Mouse (Mus musculus) kidney, postnatal 0 days (tissue): ENCODE data around the gene Tmem126b. TPM values are rescaled to one million over a fixed set of nuclear protein-coding genes. Genes with fewer than 3 reads are reported as not detected.

Source experiments
- ATAC-seq: fragments of 200-750 bp; cut with Nextera tagmentation; replicated peaks from 2 replicates; pipeline ENCODE4 v1.8.0; 2017; ENCODE audit warnings: low read depth, moderate number of reproducible peaks, moderate TSS enrichment, moderate library complexity; ENCODE audit not compliant: low FRiP score
- DNase-seq: peaks from one replicate; pipeline ENCODE4 v3.0.0-alpha.2; 2016; ENCODE audit warnings: low spot score
- H3K27ac ChIP-seq: fragments of 300-500 bp; sonication (generic); 2 replicates; pipeline ENCODE4 v1.5.1; 2014; ENCODE audit warnings: mild to moderate bottlenecking
- H3K27me3 ChIP-seq: fragments of 300-500 bp; sonication (generic); 2 replicates; pipeline ENCODE4 v1.6.1; 2014; ENCODE audit warnings: low read length, mixed read lengths; ENCODE audit not compliant: insufficient read depth
- H3K36me3 ChIP-seq: fragments of 300-500 bp; sonication (generic); 2 replicates; pipeline ENCODE4 v1.6.1; 2014; ENCODE audit warnings: low read length, mixed read lengths; ENCODE audit not compliant: insufficient read depth
- H3K4me1 ChIP-seq: fragments of 300-500 bp; sonication (generic); replicated peaks from 2 replicates; pipeline ENCODE4 v1.6.1; 2014; ENCODE audit warnings: antibody characterized with exemption, low read length, mixed read lengths; ENCODE audit not compliant: insufficient read depth
- H3K4me2 ChIP-seq: fragments of 300-500 bp; sonication (generic); 2 replicates; pipeline ENCODE4 v1.6.1; 2014; ENCODE audit warnings: mild to moderate bottlenecking, low read length, moderate library complexity, mixed read lengths
- H3K4me3 ChIP-seq: fragments of 300-500 bp; sonication (generic); replicated peaks from 2 replicates; pipeline ENCODE4 v1.5.1; 2014; ENCODE audit warnings: low read depth, low read length
- H3K9ac ChIP-seq: fragments of 300-500 bp; sonication (generic); 2 replicates; pipeline ENCODE4 v1.6.1; 2014; ENCODE audit warnings: low read depth, low read length
- H3K9me3 ChIP-seq: fragments of 300-500 bp; sonication (generic); replicated peaks from 2 replicates; pipeline ENCODE4 v1.6.1; 2016; ENCODE audit warnings: low read length, inconsistent platforms, mixed read lengths
- CTCF ChIP-seq: IDR thresholded peaks from 2 replicates; pipeline ENCODE4 v1.5.1; 2016; ENCODE audit warnings: antibody characterized with exemption, low read depth, mild to moderate bottlenecking, moderate library complexity
- WGBS: fragments of 180-500 bp; shearing (Covaris S2); extraction: QIAGEN DNeasy Blood & Tissue Kit; methylation state at CpG from one replicate; pipeline ENCODE4 v1.1.7; 2014; 5-methylcytosine and 5-hydroxymethylcytosine counted together
- polyA plus RNA-seq: library from polyadenylated mRNA; unstranded; fragments of >200 nt; fragmentation: Nextera tagmentation; extraction: Ambion mirVana; gene quantifications from 2 replicates; pipeline ENCODE4 v1.2.1, GENCODE M21; 2015

Tmem126b gene
- polyA plus RNA-seq = 34.0 and 34.8 TPM in 2 replicates

DNA sequence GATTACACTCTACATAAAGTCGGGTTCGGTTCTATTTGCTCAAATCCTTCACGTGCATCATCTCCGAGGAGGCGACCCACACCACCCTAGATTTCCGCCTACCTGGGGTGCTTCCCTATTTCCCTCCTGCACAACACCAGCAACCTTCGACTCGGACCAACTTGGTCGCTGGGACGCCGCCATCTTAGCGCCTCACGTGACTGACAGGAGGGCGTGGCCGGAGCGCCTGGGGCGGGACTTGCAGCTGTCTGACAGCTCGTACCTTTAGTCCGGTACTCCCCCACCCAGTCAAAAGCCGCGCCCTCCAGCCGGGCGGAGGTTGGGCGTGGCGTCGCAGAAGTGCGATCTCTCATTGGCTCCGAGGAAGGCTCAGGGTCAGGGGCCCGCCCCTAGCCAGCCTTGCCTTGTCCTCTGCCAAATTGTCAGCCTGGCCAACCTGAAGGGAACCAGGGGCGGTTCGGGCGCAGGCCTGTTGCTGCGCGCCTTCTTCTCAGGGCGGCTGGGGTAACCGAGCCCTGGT is at the start of gene Tmem126b:
Tmem126b (minus strand) TSS at position 209 of the 520 bp plus-strand sequence.
- no peak for TF ChIP-seq CTCF
- no peaks in the 10 kb centered on the region for H3K9me3 ChIP-seq
- 0 out of 2 replicates have a peak, but pooled peaks cover 4% of the 10 kb centered on the region for H3K27me3 ChIP-seq
- H3K4me1 ChIP-seq = peaks cover 5% of the 10 kb centered on the region; the same call in 1 of the 2 replicates
- DNase-seq (peak; percentile 97), ATAC-seq (peak; percentile 100)
- peak within 1 kb of the TSS; percentile 42; the same call in 1 of the 2 replicates for H3K27ac ChIP-seq
- WGBS = under 1% methylated on average over 36 of the region's 36 CpGs
- H3K4me2 ChIP-seq = peak within 1 kb of the TSS; percentile 93
- H3K9ac ChIP-seq = peak within 1 kb of the TSS; percentile 67
- peak within 1 kb of the TSS; percentile 68 for H3K4me3 ChIP-seq
- no peaks in the 10 kb centered on the region for H3K36me3 ChIP-seq

GRCm38 (mm10) chr7:90512293-90512692 is 36.5 kb upstream of the Tmem126b start:
- no peaks in the 10 kb centered on the region for H3K36me3 ChIP-seq

DNA sequence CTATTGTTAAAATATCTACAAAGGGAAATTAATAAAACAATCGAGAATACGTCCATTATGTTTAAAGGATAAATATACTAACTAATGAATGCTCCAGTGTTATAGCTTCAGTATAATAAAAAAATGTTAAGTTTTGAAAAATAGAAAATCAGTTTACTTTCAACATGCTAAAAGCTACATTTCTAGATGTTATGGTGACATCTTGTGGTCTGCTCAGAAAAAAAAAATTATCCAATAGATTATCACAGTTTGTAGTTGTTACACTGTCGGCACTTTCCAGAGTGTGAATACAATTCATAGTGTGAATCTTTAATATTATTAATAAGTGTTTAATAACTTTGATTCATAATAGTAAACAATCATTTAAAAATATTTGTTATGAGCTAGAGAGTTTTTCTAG is 32.3 kb upstream of the Tmem126b start:
- TF ChIP-seq CTCF = peak; percentile 54
- no peaks in the 10 kb centered on the region for H3K27me3 ChIP-seq
- no peak overlapping the region for H3K4me2 ChIP-seq
- no peak overlapping the region for H3K27ac ChIP-seq
- no peaks in the 10 kb centered on the region for H3K9me3 ChIP-seq
- WGBS = 78% methylated on average over 3 of the region's 3 CpGs
- H3K4me3 ChIP-seq = no peak overlapping the region
- ATAC-seq (no peak), DNase-seq (peak; percentile 27)
- H3K4me1 ChIP-seq = no peaks in the 10 kb centered on the region
- H3K36me3 ChIP-seq = no peaks in the 10 kb centered on the region
- no peak overlapping the region for H3K9ac ChIP-seq

More at GRCm38 (mm10) chr7:90512293-90512692, 36.5 kb upstream of the Tmem126b start:
- peak; percentile 69 for TF ChIP-seq CTCF
- Histone ChIP-seq H3K4me2 (no peak overlapping the region), H3K9me3 (no peaks in the 10 kb centered on the region), H3K9ac (no peak overlapping the region), H3K4me3 (no peak overlapping the region), H3K27me3 (no peaks in the 10 kb centered on the region), H3K27ac (no peak overlapping the region), H3K4me1 (no peaks in the 10 kb centered on the region)
- ATAC-seq = no peak
- peak; percentile 58 for DNase-seq

DNA sequence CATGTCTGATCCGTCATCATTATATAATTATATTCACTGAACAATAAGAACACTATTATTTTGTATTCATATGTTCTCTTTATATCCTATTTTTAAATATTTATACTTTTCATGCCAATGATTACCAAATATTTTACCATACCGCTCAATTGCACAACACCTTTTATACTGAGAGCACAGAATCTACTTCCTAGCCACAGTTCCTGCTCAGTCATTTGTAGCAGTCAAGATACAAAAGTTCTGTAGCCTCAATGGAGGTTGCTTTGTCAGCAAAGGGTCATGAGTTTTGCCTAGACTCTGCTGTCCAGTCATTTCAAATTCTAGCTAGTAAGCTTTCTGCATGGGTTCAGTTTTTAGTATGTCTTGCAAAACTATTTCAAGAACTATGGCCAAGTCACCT is 6.8 kb upstream of the Tmem126b start:
- no peak for ATAC-seq
- Histone ChIP-seq H3K27ac (no peak overlapping the region), H3K9me3 (no peaks in the 10 kb centered on the region)

DNA sequence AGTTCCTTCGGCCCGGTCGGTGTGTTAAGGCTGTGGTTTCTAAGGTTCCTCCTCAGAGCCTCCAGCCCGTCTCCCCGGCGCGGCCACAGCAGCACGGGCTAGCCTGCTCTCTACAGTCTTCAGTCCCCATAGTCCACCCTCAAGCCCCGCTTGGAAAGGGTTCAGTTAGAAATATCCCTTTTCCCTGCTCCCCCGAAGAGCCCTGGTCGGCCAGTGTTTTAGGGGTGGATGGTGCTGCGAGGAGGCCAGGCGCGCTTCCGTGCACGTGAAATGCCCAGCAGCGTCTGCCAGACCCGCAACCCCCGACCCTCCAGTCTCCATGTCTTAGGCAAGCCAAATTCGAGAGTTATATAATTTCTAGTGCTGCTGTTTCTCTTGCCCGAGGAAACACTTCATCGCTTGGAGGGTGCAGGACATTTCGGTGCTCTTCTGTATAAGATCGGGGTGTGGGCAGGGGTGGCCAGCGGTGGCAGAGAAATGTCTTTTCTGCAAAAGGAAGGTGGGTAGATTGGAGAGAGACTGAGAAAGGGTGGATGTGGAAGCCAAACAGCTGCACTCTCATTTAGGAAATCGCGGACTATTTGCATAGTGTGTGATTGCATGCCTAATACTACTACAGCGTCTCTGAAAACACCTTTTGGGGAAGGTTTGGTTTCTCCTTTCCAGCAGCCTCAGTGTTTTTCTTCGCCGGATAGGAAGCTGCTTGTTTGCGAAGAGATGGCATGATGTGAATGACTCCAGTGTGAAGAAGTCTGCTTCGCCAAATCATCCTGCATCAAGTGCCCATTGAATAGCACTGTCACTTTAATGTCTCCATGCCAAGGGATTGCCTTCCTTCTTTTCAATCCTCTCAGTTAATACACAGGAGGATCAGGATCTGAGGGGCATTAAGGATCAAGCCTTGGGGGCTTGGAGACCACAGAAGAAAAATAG is 778 bp upstream of the Tmem126b start, which contains the start of gene Dlg2:
Dlg2 (plus strand) TSS at position 360 of the 933 bp plus-strand sequence.
- H3K9ac ChIP-seq = peak within 1 kb of the TSS; percentile 67
- peaks cover 5% of the 10 kb centered on the region; the same call in 1 of the 2 replicates for H3K4me1 ChIP-seq
- H3K4me2 ChIP-seq = peak within 1 kb of the TSS; percentile 93
- no peaks in the 10 kb centered on the region for H3K36me3 ChIP-seq
- DNase-seq (no peak), ATAC-seq (peak; percentile 29; the same call in 1 of the 2 replicates)
- H3K27me3 ChIP-seq = 0 out of 2 replicates have a peak, but pooled peaks cover 4% of the 10 kb centered on the region
- no peak for TF ChIP-seq CTCF
- WGBS = under 1% methylated on average over 32 of the region's 32 CpGs
- H3K9me3 ChIP-seq = no peaks in the 10 kb centered on the region
- peak within 1 kb of the TSS; percentile 68 for H3K4me3 ChIP-seq
- peak within 1 kb of the TSS; percentile 42; the same call in 1 of the 2 replicates for H3K27ac ChIP-seq

More for the DNA sequence above, 6.8 kb upstream of the Tmem126b start:
- Histone ChIP-seq H3K4me2 (no peak overlapping the region), H3K9ac (no peak overlapping the region), H3K4me3 (no peak overlapping the region), H3K36me3 (no peaks in the 10 kb centered on the region), H3K4me1 (no peaks in the 10 kb centered on the region), H3K27me3 (0 out of 2 replicates have a peak, but pooled peaks cover 4% of the 10 kb centered on the region)
- 95% methylated on average over 2 of the region's 2 CpGs for WGBS
- TF ChIP-seq CTCF = no peak
- no peak for DNase-seq

GRCm38 (mm10) chr7:90473511-90473910 is 2.3 kb downstream of the Tmem126b start:
- Histone ChIP-seq H3K27me3 (0 out of 2 replicates have a peak, but pooled peaks cover under 1% of the 10 kb centered on the region), H3K4me2 (no peak overlapping the region), H3K36me3 (0 out of 2 replicates have a peak, but pooled peaks cover 6% of the 10 kb centered on the region), H3K4me1 (peaks cover 5% of the 10 kb centered on the region; the same call in 1 of the 2 replicates), H3K9me3 (no peaks in the 10 kb centered on the region), H3K9ac (no peak overlapping the region), H3K4me3 (no peak overlapping the region), H3K27ac (no peak overlapping the region)
- TF ChIP-seq CTCF = no peak
- no peak for ATAC-seq
- 77% methylated on average over 2 of the region's 2 CpGs for WGBS
- DNase-seq = no peak
